Mouse (Mus musculus): ENCODE data around the gene Cited1.

Cited1 gene

DNA sequence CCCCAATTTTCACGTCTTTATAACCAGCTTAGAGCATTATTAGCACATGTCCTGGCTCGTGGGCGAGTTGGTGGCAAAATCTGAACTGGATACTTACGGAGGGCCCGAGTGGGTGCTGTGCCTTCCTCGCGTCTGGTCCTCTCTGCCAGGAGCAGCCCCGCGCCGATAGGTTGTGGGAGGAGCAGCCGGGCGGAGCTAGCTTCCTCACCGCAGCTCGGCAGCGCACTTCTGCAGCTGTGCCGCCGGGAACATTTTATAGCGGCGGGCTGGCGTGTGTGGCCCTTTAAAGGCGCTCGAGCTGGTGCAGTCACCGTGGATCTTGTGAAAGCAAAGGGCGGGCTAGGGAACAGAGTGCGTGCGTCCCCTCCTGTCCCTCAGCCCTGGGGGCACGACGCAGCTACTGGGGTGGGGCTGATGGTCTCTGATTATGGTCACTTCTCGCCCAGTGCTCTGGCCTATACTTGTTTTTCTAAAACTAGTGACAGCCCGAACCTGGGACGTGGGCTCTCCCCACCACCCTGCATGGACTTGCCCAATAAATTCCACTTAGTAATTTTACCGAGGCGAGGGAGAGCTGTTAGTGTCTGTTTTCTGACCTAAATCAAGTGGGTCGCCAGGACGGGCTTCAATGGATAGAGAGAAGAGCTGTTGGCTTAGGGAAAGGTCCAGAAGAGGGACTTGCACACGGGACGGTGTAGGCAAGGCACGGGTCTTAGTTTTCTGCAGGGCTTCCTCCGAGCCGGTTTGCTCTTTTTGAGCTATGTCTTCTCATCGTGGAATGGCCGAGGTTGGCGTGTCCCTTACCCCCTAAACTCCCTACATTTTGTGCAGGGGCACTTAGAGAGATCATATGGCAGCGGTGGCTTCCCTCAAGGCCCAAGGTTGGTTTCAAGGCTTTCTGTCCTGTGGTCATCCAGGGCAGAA lies at the start of gene Cited1:
TSS of gene Cited1 (minus strand) at position 245 of the 924 bp plus-strand sequence.
- peak; percentile 58 for DNase-seq (ENCODE audit: low read depth, low spot score)

GRCm38 (mm10) chrX:102284889-102285288 lies 32.9 kb upstream of the Cited1 start:
- DNase-seq (ENCODE audit: low read depth, low spot score) = no peak

- no peak for DNase-seq (ENCODE audit: low read depth, low spot score)
Measured at GRCm38 (mm10) chrX:102262620-102263345, 10.8 kb upstream of the Cited1 start.

DNA sequence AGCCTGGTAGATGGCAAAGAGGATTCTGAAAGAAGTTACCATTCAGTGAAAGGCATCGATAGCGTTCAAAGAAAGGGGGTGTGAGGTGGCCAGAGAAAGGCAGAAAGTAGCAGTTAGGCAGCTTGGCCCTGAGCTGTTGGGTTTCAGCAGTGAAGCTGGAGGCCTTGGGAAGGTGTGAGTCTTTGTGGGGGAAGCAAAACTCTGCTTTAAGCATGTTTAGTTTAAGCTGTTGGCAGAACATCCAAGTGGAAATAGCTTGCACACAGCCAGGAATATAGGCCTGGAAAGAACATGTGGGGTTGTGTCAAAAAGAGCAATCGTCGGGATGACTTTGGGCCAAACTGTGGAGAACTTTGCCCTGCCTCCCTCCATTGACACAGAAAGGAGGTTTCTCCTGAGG lies 7.8 kb upstream of the Cited1 start:
- no peak for DNase-seq (ENCODE audit: low read depth, low spot score)

DNA sequence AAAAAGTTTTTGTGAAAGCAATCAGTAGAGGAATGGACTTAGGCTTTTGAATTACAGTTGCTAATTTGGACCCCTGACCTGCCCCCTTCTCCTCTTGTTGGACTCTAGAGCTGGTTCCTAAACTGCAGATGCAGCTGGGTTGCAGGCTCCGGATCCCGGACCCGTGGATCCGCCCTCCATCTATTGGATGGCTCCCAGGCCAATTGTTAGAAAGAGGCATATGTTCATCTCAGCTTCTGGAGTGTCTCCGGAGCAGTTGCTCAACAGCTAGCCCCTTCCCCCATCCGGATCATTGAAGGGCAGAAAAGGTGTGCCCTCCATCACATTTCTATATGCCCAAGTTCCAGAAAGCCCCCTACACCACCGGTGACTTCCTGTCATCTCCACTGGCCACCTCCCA lies 1.9 kb upstream of the Cited1 start:
- DNase-seq (ENCODE audit: low read depth, low spot score) = no peak

- no peak for DNase-seq (ENCODE audit: low read depth, low spot score)
Measured at GRCm38 (mm10) chrX:102251221-102251936, 602 bp downstream of the Cited1 start.

GRCm38 (mm10) chrX:102250891-102251170 lies 1.1 kb downstream of the Cited1 start:
- DNase-seq (ENCODE audit: low read depth, low spot score) = no peak

- DNase-seq (ENCODE audit: low read depth, low spot score) = no peak
Measured at GRCm38 (mm10) chrX:102250150-102250890, 1.7 kb downstream of the Cited1 start.

DNA sequence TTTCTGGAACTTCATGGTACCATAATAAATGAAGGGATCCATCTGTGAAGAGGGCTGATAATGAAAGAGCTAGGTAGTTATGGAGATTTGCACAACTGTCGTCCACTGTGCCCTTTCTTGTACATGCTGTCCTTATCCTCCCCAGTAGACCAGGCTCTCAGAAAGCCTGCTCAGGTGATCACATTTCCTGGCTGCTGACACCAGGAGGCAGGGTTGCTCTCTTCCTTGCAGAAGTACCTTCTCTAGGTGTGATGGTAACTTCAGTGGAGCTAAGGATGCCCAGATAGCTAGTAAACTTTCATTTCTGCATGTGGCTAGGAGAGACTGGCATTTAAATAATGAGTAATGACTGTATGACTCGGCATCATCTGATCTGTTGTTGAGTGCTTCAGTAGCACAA lies 7.6 kb downstream of the Cited1 start:
- DNase-seq (ENCODE audit: low read depth, low spot score) = no peak

DNA sequence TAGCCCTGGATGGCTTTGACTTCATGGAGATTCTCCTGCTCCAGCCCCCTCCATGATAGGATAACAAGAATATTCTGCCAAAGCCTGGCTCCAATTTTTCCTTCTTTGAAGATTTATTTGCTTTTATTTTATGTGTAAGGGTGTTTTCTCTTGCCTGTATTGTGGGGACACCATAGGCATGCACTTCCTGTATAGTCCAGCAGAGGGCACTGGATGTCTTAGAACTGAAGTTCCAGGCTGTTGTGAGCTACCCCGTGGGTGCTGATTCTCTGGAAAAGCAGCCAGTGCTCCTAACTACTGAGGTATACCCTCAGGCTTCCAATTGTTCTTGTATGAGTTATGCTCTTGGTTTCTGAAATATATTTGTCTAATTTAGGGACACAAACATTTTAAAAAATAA lies 32.9 kb downstream of the Cited1 start:
- DNase-seq (ENCODE audit: low read depth, low spot score) = peak; percentile 19

- DNase-seq (ENCODE audit: low read depth, low spot score) = peak; percentile 3
Measured at GRCm38 (mm10) chrX:102215356-102215755, 36.6 kb downstream of the Cited1 start.
